Mouse (Mus musculus): ENCODE results near the gene Slco1a6. TPM values are rescaled to one million over a fixed set of nuclear protein-coding genes. Genes with fewer than 3 reads are reported as not detected.

Slco1a6 gene
- total and polyA plus RNA-seq, 2 experiments from 2014 or later = not detected

GRCm38 (mm10) chr6:142035771-142036170 is 172.6 kb downstream of the Slco1a6 start:
- H3K9ac ChIP-seq = no peak overlapping the region
- H3K4me2 ChIP-seq (ENCODE audit: low read depth) = no peak overlapping the region
- H3K4me1 ChIP-seq (ENCODE audit: insufficient read depth) = no peaks in the 10 kb centered on the region
- H3K27ac ChIP-seq (ENCODE audit: low read depth, low read length) = no peak overlapping the region
- no peak overlapping the region for H3K4me3 ChIP-seq (ENCODE audit: low read depth, low read length)
- WGBS = 77% methylated on average over 2 of the region's 2 CpGs
- TF ChIP-seq CTCF (IDR thresholded peaks at IDR 0.05; ENCODE audit: low read depth) = no peak
- no peak for ATAC-seq
- H3K9me3 ChIP-seq (ENCODE audit: low read length) = no peaks in the 10 kb centered on the region
- H3K36me3 ChIP-seq (ENCODE audit: insufficient read depth) = no peaks in the 10 kb centered on the region
- no peak for DNase-seq
- H3K27me3 ChIP-seq (ENCODE audit: insufficient read depth, low read length) = no peaks in the 10 kb centered on the region

Other genes starting within 250 kb of the Slco1a6 start
- 0.10 TPM in 1 of 2 replicates, not detected in the other for gene Gm6614, start 197.1 kb downstream of the Slco1a6 start, total RNA-seq (2014; rRNA removed)
- not detected in 2 replicates for gene Gm6614, start 197.1 kb downstream of the Slco1a6 start, polyA plus RNA-seq (2015; fragmentation: Nextera tagmentation; extraction: Ambion mirVana)
- 0.31 TPM in 1 of 2 replicates, not detected in the other for gene Iapp, start 89.9 kb upstream of the Slco1a6 start, total RNA-seq (2014; rRNA removed)
- 0.25 and 0.29 TPM in 2 replicates for gene Iapp, start 89.9 kb upstream of the Slco1a6 start, polyA plus RNA-seq (2015; fragmentation: Nextera tagmentation; extraction: Ambion mirVana)
- gene Slco1a5, start 114.5 kb upstream of the Slco1a6 start, total RNA-seq (2014; rRNA removed) = 0.33 and 0.38 TPM in 2 replicates
- gene Slco1a5, start 114.5 kb upstream of the Slco1a6 start, polyA plus RNA-seq (2015; fragmentation: Nextera tagmentation; extraction: Ambion mirVana) = 0.40 and 0.82 TPM in 2 replicates
- 14.5 and 20.2 TPM in 2 replicates for gene Pyroxd1, start 137.1 kb upstream of the Slco1a6 start, total RNA-seq (2014; rRNA removed)
- gene Pyroxd1, start 137.1 kb upstream of the Slco1a6 start, polyA plus RNA-seq (2015; fragmentation: Nextera tagmentation; extraction: Ambion mirVana) = 16.1 and 18.7 TPM in 2 replicates
- 19.1 and 19.4 TPM in 2 replicates for gene Recql, start 178.6 kb upstream of the Slco1a6 start, total RNA-seq (2014; rRNA removed)
- gene Recql, start 178.6 kb upstream of the Slco1a6 start, polyA plus RNA-seq (2015; fragmentation: Nextera tagmentation; extraction: Ambion mirVana) = 20.4 and 20.8 TPM in 2 replicates
- gene Golt1b, start 178.7 kb upstream of the Slco1a6 start, total RNA-seq (2014; rRNA removed) = 44.0 and 58.5 TPM in 2 replicates
- gene Golt1b, start 178.7 kb upstream of the Slco1a6 start, polyA plus RNA-seq (2015; fragmentation: Nextera tagmentation; extraction: Ambion mirVana) = 67.6 and 72.0 TPM in 2 replicates
- gene Spx, start 204.9 kb upstream of the Slco1a6 start, total RNA-seq (2014; rRNA removed) = 0.38 and 0.62 TPM in 2 replicates
- 0.65 TPM in 2 replicates for gene Spx, start 204.9 kb upstream of the Slco1a6 start, polyA plus RNA-seq (2015; fragmentation: Nextera tagmentation; extraction: Ambion mirVana)